Mouse (Mus musculus) left cerebral cortex, adult 8-10 months (tissue): ENCODE measurements around the gene Noto. TPM values are rescaled to one million over a fixed set of nuclear protein-coding genes. Genes with fewer than 3 reads are reported as not detected.
A peak's percentile ranks its signal among the peaks of the same experiment; 100 is the strongest.

Experiments used
- DNase-seq, 2 experiments: peaks; one replicate each; pipeline ENCODE4 v3.0.0; 2022; ENCODE audit warnings: low spot score in 2 of 2
- total RNA-seq, 4 experiments: library from RNA; stranded (reverse); gene quantifications; 2 replicates each; pipeline ENCODE4 v1.2.4; 2022

Gene Noto
- not detected for total RNA-seq

DNA sequence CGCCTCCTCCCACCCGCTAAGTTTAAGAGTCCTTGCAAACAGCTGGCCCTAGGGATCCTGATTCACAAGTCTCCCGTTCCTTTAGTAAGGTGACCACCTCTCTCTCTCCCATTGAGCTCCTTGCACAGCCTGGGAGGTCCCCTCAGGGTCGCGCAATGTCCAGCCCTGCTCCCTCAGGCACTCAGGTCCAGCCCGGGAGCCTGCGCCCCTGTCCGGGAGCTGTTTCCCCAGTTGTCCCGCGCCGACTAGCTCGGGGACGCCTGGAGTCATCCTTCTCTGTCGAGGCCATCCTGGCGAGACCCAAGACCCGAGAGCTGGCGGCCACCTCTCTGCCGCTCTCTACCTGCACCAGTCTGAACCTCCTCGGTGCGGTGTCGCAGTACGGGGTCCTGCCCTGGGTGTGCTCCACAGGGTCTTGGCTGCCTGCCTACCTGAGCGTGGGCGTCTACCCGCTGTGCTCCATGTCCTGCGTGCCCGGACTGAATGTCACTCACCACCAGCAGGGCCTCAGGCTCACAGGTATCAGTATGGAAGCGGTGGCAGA is at the start of gene Noto:
Gene Noto (plus strand): TSS at position 51 of the 544 bp plus-strand sequence.
- DNase-seq: no peak

- DNase-seq: peak in 1 of 2 experiments; percentile 39
Observed at GRCm38 (mm10) chr6:85373951-85374733, 49.5 kb upstream of the Noto start, which contains the start of gene Rab11fip5. Gene Rab11fip5 (minus strand): TSS chr6:85374634.

GRCm38 (mm10) chr6:85374734-85375114 is 49.0 kb upstream of the Noto start:
- DNase-seq: peak; percentile 94 to 95

GRCm38 (mm10) chr6:85377066-85377734 is 46.5 kb upstream of the Noto start:
- DNase-seq: no peak

- DNase-seq: no peak
Observed at GRCm38 (mm10) chr6:85377876-85378275, 45.8 kb upstream of the Noto start.

DNA sequence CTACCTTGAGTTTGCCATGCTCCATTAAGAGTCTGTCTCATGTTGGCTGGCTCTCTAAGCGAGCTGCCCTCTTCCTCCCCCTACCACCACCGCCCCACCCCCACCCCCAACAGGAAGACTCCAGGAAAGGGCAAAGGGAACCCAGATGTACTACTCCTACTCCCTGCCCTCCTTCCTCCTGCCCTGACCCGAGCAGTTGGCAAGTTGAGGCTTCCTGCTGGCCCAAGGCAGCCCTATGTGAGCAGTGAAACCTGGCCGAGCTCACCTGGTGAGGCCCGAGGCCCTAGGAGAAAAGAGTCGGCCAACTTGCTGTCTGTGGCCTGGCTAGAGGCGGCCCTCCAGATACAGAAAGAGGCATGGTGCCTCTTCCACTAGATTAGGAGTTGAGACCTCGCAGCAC is 45.1 kb upstream of the Noto start:
- DNase-seq: no peak

DNA sequence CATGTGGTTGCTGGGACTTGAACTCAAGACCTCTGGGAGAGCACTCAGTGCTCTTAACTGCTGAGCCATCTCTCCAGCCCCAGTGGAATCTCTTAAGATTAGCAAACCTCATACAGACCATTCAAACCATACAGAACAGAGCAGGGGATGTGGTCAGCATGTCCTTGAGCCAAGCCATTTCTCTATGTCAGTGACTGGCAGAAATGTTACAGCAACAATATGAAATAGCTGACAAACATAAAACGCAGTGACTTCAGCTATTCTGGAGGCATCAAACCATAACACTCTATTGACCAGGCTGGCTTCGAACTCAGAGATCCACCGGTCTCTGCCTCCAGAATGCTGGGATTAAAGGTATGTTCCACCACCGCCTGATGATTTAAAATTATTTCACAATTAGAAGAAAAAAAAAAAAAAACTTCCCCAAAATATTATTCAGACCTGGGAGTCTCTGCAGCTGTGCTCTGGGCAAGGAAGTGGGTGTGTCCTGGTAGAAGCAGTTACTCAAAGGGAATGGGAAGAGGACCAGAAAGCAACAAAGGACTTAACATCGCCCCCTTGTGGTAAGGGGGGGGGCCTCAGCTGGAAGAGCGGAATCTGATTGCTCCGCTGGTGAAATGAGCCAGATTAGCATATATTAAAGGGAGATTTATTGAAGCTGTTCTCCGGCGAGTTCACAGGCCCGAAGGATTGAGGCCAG is 43.3 kb upstream of the Noto start:
- DNase-seq: peak in 1 of 2 experiments; percentile 62

GRCm38 (mm10) chr6:85380901-85381647 is 42.6 kb upstream of the Noto start:
- DNase-seq: no peak

DNA sequence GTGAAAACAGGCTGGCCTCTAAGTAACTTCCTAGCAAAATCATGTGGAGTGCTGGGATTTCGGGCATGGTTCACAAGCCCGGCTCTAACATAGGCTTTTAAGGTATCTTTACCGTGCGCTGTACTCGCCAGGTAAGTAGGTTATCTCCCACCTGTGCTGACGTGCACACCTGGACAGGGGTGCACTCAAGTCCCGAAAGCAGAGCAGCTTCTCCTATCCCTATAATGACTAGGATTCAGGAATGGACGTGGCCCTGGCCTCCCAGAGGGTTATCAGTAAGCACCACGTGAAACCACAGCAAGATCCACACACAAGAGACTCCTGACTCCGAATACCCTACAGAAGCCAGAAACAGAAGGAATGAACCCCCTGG is 42.1 kb upstream of the Noto start:
- no peak for DNase-seq

GRCm38 (mm10) chr6:85382791-85383190 is 40.9 kb upstream of the Noto start:
- DNase-seq: no peak

- DNase-seq: no peak
Observed at GRCm38 (mm10) chr6:85388608-85389007, 35.1 kb upstream of the Noto start.

DNA sequence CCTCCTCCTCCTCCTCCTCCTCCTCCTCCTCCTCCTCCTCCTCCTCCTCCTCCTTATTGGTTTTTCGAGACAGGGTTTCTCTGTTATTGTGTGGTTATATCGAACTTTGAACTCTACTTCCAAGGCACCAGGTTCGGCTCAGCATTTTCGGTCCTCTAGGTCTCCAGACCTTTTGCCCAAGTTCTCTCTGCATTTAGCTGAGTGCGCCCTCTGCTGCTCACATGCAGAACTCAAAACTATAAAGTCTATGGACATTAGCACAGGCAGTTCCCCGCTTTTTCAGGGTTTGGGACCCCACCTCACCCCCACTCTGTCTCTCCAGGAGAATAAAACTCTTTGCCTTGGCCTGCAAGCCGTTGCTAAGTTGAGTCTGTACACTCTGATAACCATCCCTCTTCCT is 31.9 kb upstream of the Noto start:
- DNase-seq: no peak

- no peak for DNase-seq
Observed at GRCm38 (mm10) chr6:85395360-85395759, 28.3 kb upstream of the Noto start.

DNA sequence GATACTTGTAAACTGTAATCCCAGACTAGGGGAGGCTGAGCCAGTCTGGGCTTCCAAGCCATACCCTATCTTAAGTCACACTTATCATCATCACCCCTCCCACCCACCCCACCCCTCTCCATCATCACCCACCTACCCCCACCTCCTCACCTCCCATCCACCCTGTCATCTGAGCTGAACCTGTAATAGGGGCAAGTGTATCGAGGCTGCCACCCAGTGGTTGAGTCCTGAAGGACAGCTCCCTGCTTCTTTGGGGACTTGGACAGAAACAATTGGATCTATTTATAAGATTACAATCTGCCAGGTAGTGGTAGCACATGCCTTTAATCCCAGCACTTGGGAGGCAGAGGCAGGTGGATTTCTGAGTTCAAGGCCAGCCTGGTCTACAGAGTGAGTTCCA is 26.5 kb upstream of the Noto start:
- DNase-seq: peak in 1 of 2 experiments; percentile 45

DNA sequence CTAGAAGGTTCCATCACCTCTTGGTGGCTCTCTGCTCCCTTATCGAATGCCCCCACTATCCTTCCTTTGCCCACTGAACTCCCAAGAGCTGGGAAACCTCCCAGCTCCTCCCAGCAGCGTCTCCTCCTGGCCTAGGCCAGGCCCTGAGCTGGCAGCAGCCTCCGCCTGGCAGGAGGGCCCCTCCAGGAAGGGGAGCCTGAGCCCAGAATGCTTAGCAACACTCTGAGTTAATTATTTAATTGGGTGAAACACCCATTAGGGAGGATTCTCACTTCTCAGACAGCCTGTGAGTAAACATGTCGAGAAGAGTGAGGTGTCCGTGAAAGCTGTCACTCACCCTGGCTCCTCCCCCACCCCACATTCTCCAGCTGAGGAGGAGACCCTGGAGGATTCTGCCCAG is 24.0 kb upstream of the Noto start:
- DNase-seq: no peak

DNA sequence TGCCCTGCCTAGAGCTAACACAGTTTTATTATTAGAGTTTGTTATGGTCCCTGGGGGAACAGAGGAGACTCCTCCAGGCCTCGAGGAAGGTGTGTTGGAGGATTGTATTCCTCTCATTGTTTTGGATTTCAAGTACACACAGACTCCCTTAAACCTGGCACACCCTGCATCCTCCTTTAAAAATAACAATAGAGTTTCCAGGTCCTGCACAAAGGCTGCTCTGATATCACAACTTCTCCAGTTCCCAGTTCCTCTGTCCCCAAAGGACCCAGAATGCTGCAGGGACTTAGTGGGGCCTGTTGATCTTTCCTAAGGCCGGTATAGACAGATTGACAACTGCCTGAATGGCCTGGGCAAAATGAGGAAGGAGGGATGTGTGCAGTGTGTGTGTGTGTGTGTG is 21.1 kb upstream of the Noto start:
- DNase-seq: no peak

DNA sequence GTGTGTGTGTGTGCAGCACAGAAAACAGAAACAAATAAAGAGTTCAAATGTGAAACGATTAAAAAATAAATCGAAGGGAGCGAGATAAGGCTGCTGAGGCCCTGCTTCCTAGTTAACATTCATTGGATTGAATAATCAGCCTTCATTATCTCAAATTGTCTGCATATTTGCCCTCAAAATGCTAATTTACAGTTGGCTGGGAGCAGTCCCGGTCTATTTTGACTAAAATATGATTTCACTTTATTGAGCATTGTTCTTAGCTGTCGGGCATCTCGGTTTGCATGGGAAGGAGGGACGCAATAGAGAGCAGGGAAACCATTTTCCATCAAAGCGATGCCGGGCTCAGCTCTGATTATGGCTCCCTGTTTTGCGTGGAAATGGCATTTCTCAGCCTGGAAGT is 20.6 kb upstream of the Noto start:
- no peak for DNase-seq

GRCm38 (mm10) chr6:85409003-85409402 is 14.7 kb upstream of the Noto start:
- no peak for DNase-seq

GRCm38 (mm10) chr6:85410771-85411273 is 12.9 kb upstream of the Noto start:
- no peak for DNase-seq

GRCm38 (mm10) chr6:85415829-85416228 is 7.9 kb upstream of the Noto start:
- no peak for DNase-seq

- DNase-seq: no peak
Observed at GRCm38 (mm10) chr6:85419150-85419549, 4.5 kb upstream of the Noto start.
